Mouse (Mus musculus) urinary bladder, postnatal 36 days (tissue): ENCODE measurements around the gene Wrap73.
A peak's percentile ranks its signal among the peaks of the same experiment; 100 is the strongest.

ENCODE experiments used
- DNase-seq, 2 experiments: peaks; one replicate each; pipeline ENCODE4 v3.0.0; 2022; ENCODE audit warnings: low spot score in 2 of 2, mixed read lengths in 1 of 2

The Wrap73 gene

DNA sequence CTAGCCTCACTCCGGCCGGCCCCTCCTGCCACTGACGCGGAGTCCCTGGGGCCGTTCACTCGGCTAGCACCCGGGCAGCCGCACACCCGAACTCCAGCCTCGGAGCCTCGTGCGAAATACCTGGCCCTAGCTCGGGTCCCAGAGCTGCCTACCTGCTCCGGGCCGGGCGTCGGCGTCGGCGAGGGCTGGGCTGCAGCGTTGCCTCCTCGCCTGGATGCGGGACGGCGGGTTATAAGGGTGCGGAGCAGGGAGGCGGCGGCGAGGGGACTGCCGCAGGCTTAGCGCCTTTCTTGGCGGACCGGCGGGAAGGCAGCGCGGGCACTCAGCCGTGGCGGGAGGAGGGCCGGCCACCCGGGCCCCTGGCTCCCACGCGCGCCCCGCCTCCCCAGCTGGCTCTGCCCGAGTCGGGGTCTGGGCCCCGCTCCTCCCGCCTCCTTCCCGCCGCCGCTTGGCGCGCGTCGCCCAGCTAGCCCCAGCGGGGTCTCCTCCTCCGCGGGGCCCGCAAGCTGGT is 2.4 kb upstream of the Wrap73 start:
- no peak for DNase-seq

GRCm38 (mm10) chr4:154140182-154140212 is 2.2 kb upstream of the Wrap73 start, which contains the start of gene Trp73:
Gene Trp73, minus strand, starts transcription at chr4:154140208.
- DNase-seq = no peak

GRCm38 (mm10) chr4:154140213-154141008 is 1.8 kb upstream of the Wrap73 start:
- DNase-seq = no peak

DNA sequence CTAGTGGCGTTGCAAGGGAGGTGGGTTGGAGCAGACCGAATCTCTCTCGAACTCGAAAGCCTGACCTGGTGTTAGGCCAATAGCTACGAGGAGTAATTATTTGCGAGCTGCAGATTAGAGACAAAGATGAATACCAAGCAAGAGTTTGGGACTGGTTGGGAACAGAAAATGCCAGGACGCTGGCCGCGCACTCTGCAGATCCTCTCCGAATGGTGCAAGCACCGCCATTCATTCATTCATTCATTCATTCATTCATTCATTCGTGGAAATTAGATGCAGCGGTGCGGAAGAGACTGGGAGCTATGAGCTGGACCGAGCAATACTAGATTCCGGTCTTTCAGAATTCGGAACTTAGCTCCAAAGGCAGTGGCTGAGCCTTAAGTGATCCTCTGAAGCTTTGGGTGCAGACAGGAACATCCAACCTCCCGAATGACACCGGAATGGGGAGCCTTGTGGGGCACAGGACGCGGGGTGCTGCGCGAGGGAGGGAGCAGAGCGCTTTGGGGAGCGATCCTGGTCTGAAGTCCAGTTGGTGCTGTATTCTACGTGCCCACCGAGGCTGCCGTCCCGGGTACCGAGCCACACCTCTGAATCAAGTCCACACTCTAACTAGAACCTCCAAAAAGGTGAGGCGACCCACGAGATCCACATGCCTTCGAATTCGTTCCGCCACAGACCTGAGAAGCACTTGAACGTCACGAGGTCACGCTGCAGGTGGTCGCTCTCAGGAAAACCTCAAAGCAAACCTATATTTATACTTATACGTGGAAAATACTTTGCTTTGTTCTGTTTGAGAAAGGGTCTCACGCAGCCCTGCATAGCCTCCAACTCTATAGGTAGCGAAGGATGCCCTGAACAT is 934 bp upstream of the Wrap73 start:
- no peak for DNase-seq

DNA sequence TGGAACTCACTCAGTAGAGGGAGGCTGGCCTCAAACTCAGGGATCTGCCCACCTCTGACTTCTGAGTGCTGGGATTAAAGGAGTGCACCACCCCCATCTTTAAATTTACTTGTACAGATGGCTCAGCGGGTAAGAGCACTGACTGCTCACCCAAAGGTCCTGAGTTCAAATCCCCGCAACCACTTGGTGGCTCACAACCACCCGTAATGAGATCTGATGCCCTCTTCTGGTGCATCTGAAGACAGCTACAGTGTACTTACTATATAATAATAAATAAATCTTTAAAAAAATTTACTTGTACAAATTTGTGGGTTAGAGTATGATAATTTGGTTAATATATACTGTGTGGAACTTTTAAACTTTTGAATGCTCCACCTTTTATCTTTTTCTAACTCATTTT is 2.5 kb downstream of the Wrap73 start:
- no peak for DNase-seq

- no peak for DNase-seq
These were observed 4.2 kb downstream of the Wrap73 start for GRCm38 (mm10) chr4:154146342-154146741.

- DNase-seq = no peak
These were observed 11.9 kb downstream of the Wrap73 start for GRCm38 (mm10) chr4:154154104-154154503.

GRCm38 (mm10) chr4:154156050-154156449 is 13.9 kb downstream of the Wrap73 start:
- DNase-seq = no peak

GRCm38 (mm10) chr4:154157970-154158662 is 15.9 kb downstream of the Wrap73 start:
- no peak for DNase-seq

DNA sequence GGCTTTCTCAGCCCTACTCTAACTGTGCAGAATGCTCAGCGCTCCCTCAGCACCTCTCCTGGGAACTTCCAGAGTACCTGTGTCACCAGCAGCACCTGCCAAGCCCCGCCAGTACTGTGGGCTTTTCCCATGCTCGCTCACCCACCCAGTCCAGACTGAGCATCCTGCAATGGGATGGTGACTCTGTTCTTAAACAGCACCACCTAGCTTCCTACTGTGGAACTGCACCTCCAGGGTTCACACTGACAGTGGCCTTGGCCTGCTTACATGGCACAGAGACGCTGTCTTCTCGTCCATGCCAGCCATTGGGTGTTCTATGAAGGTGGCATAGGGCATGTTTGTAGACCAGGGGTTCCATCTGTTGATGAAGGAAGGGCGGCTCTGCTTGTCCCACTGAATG is 16.8 kb downstream of the Wrap73 start:
- peak; percentile 74 to 79 for DNase-seq

DNA sequence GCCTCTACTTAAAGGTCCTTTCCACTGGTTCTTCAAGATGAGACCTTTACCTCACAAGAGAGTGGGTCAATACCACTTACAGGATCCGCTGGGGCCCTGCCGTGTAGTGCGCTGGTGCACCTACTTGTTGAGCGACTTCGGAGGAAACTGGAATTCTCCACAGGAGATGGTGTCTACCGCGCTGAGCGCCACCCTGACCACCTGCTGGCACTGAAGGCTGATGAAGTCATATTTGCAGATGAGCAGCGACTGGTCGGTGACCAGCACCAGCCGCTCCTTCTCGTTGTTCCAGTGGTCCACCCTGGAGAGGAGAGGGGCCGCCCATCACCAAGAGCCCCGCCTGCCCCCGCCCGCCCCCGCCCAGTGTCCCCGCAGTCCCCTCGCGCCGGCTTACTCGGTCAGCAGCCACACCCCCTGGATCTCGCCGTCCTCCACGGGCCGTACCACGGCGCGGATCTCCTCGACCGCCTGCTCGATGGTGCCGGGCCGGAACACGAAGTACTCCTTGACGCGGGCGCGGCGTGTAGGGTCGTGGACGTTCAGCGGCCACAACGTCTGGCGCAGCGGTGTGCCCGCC is 17.9 kb downstream of the Wrap73 start:
- no peak for DNase-seq

DNA sequence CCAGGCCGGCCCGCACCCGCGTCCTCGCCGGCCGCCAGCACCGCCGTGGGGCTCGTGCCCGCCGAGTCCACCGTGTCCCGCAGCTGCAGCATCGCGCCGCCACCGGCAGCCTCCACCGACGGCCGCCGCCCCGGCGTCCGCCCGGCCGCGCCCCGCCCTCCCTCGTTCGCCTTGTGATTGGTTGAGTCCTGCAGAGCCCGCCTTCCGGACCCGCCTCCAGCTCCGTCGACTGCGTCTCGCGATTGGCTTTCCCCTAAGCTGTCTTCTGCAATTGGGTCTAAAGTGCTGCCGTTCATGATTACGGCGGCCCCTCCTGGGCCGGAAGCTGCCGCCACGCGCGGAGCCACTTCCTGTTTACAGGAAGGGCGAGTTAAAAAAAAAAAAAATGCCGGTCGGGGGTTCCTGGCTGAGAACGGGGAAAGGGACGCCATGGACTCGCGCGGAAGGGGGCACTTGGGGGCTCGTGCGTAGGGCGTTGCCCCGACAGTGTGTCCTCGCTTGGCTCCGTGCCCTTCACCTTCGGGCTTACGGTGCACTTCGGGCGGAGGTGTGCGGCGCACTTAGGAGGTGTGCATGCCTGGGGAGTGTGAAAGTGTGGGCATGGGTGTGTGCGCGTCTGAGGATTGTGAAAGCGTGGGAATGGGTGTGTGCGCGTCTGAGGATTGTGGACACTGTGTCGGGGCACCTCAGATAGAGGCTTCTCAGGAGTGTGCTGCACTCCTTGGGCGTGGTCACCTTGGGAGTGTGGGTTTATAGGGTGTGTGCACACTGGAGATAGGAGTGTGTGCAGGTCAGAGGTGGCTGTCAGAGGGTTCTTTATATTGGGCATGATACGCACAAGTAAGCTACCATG is 18.6 kb downstream of the Wrap73 start, which contains the start of gene Tprgl:
Gene Tprgl (minus strand): TSS at position 129 of the 853 bp plus-strand sequence.
- peak; percentile 95 to 97 for DNase-seq

DNA sequence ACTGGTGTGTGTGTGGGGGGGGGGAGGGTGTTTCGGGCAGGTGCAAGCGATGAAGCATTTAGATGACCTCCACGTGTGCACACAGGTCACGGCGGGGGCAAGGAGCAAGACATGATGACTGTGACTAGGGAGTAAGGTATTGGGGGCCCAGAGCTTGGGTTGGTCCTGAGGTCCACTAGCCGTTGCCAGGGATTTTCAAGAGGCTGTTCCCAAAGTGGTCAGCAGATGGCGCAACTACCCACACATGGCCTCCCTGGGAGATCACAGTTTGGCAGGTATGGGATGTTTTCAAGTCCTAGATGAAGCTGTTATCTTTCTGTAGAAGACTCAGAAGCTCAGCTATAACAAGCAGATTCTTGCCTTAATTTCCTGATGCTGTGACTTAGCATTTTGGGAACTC is 21.1 kb downstream of the Wrap73 start:
- peak; percentile 54 to 57 for DNase-seq

DNA sequence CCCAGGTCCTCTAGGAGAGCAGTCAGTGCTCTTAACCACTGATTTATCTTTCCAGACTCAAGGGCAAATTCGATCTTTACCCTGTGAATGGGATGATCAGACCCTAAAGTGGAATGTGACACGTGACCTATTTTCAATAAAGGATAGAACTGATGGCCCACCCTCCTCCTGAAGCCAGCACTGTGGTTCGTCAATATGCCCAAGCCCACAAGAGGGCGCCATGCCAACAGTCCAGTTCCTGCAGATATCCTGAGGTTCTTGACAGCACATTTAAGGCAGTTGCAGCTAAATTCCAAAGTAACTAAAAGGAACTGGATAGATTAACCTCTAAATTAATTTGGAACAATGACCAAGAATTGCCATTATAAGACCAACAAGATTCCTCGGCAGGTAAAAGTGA is 24.9 kb downstream of the Wrap73 start:
- DNase-seq = peak in 1 of 2 experiments; percentile 73

GRCm38 (mm10) chr4:154170021-154170420 is 27.8 kb downstream of the Wrap73 start:
- DNase-seq = no peak

- peak; percentile 14 to 35 for DNase-seq
These were observed 28.5 kb downstream of the Wrap73 start, which contains the start of gene Megf6 for GRCm38 (mm10) chr4:154170506-154171150. Gene Megf6, plus strand, starts transcription at chr4:154170730.

DNA sequence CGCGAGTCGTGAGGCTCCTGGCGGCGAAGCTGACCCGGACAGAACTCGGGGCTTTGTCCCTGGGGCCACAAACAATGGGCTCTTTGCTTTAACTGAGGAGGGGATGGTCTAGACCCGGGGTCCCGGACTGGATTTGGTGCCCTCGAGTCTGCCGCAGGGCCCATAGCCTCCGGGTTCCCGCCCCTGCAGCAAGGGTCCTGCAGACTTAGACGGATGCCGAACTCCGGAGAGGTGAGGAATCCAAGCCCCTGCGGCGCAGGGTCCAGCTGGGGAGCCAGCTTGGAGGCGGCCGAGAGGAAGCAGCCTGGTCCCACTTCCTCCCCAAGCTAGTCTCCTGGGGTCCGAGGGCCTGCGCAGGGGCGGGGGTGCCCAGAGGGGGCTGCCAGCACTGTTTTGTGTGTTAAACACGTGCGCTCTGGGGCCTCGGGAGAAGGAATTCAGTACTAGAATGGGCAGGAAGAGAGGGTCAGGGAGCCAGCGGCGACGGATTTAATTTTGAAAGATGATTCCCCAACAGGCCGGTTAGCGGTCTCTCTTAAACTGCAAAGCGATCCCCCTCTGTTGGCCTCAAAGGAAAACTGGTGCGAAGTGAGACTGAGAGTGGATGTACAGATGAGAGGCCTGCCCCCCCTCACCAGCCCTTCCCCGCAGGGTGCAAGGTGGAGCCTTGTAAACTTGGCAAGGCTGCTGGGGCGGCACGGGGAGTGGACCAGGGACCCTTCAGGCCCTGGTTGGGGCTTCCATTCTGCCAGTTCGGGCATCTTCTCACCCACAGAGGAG is 29.2 kb downstream of the Wrap73 start:
- no peak for DNase-seq

GRCm38 (mm10) chr4:154171931-154172604 is 29.9 kb downstream of the Wrap73 start:
- no peak for DNase-seq

- DNase-seq = peak in 1 of 2 experiments; percentile 55
These were observed 35.1 kb downstream of the Wrap73 start for GRCm38 (mm10) chr4:154177257-154177656.
